Mouse (Mus musculus): ENCODE measurements around the gene Cdh5. TPM values are rescaled to one million over a fixed set of nuclear protein-coding genes. Genes with fewer than 3 reads are reported as not detected.

The Cdh5 gene
- polyA plus RNA-seq (2015; fragmentation: Nextera tagmentation; extraction: Ambion mirVana): 8.7 and 10.2 TPM in 2 replicates

- Histone ChIP-seq H3K9me3 (replicated peaks; ENCODE audit: control insufficient read depth, low read length) (no peaks in the 10 kb centered on the region), H3K27me3 (ENCODE audit: control insufficient read depth, insufficient read depth, low read depth, low read length) (no peaks in the 10 kb centered on the region), H3K4me2 (ENCODE audit: low read depth, low read length) (no peak within 1 kb of the TSS), H3K4me1 (ENCODE audit: control insufficient read depth, low read depth, low read length) (peaks cover 2% of the 10 kb centered on the region; the same call in 1 of the 2 replicates), H3K36me3 (ENCODE audit: control insufficient read depth, insufficient read depth) (no peaks in the 10 kb centered on the region), H3K4me3 (ENCODE audit: low read depth, low read length) (peak within 1 kb of the TSS; percentile 12), H3K27ac (ENCODE audit: low read length) (no peak within 1 kb of the TSS), H3K9ac (ENCODE audit: low read depth, low read length) (no peak within 1 kb of the TSS)
- WGBS (ENCODE audit: insufficient replicate concordance): 31% methylated on average over 8 of the region's 8 CpGs
- peak; percentile 50 for ATAC-seq (ENCODE audit: low read depth)
These were observed at the start of gene Cdh5 for GRCm38 (mm10) chr8:104101415-104101814. TSS of gene Cdh5 (plus strand) at chr8:104101625.

- Histone ChIP-seq H3K4me1 (ENCODE audit: control insufficient read depth, low read depth, low read length) (no peaks in the 10 kb centered on the region), H3K27me3 (ENCODE audit: control insufficient read depth, insufficient read depth, low read depth, low read length) (no peaks in the 10 kb centered on the region), H3K4me3 (ENCODE audit: low read depth, low read length) (no peak overlapping the region), H3K4me2 (ENCODE audit: low read depth, low read length) (no peak overlapping the region), H3K27ac (ENCODE audit: low read length) (no peak overlapping the region), H3K9ac (ENCODE audit: low read depth, low read length) (no peak overlapping the region), H3K9me3 (replicated peaks; ENCODE audit: control insufficient read depth, low read length) (no peaks in the 10 kb centered on the region), H3K36me3 (ENCODE audit: control insufficient read depth, insufficient read depth) (no peaks in the 10 kb centered on the region)
- no peak for ATAC-seq (ENCODE audit: low read depth)
- WGBS (ENCODE audit: insufficient replicate concordance): 51% methylated on average over 5 of the region's 5 CpGs
These were observed 41.5 kb upstream of the Cdh5 start for GRCm38 (mm10) chr8:104059922-104060321.

- Histone ChIP-seq H3K4me3 (ENCODE audit: low read depth, low read length) (no peak overlapping the region), H3K9ac (ENCODE audit: low read depth, low read length) (no peak overlapping the region), H3K4me1 (ENCODE audit: control insufficient read depth, low read depth, low read length) (no peaks in the 10 kb centered on the region), H3K36me3 (ENCODE audit: control insufficient read depth, insufficient read depth) (no peaks in the 10 kb centered on the region), H3K27me3 (ENCODE audit: control insufficient read depth, insufficient read depth, low read depth, low read length) (no peaks in the 10 kb centered on the region), H3K27ac (ENCODE audit: low read length) (no peak overlapping the region), H3K4me2 (ENCODE audit: low read depth, low read length) (no peak overlapping the region), H3K9me3 (replicated peaks; ENCODE audit: control insufficient read depth, low read length) (no peaks in the 10 kb centered on the region)
- no peak for ATAC-seq (ENCODE audit: low read depth)
- WGBS (ENCODE audit: insufficient replicate concordance): 60% methylated on average over 7 of the region's 7 CpGs
These were observed 41.0 kb upstream of the Cdh5 start for GRCm38 (mm10) chr8:104060446-104060845.

GRCm38 (mm10) chr8:104061048-104061988, 40.1 kb upstream of the Cdh5 start:
- WGBS (ENCODE audit: insufficient replicate concordance): 51% methylated on average over 6 of the region's 6 CpGs
- no peak overlapping the region for H3K9ac ChIP-seq (ENCODE audit: low read depth, low read length)
- no peaks in the 10 kb centered on the region for H3K36me3 ChIP-seq (ENCODE audit: control insufficient read depth, insufficient read depth)
- no peak for ATAC-seq (ENCODE audit: low read depth)
- H3K27me3 ChIP-seq (ENCODE audit: control insufficient read depth, insufficient read depth, low read depth, low read length): no peaks in the 10 kb centered on the region
- H3K4me1 ChIP-seq (ENCODE audit: control insufficient read depth, low read depth, low read length): no peaks in the 10 kb centered on the region
- no peak overlapping the region for H3K4me3 ChIP-seq (ENCODE audit: low read depth, low read length)
- no peaks in the 10 kb centered on the region for H3K9me3 ChIP-seq (replicated peaks; ENCODE audit: control insufficient read depth, low read length)
- H3K27ac ChIP-seq (ENCODE audit: low read length): no peak overlapping the region
- H3K4me2 ChIP-seq (ENCODE audit: low read depth, low read length): no peak overlapping the region

GRCm38 (mm10) chr8:104061989-104062820, 39.2 kb upstream of the Cdh5 start:
- Histone ChIP-seq H3K36me3 (ENCODE audit: control insufficient read depth, insufficient read depth) (no peaks in the 10 kb centered on the region), H3K27me3 (ENCODE audit: control insufficient read depth, insufficient read depth, low read depth, low read length) (no peaks in the 10 kb centered on the region), H3K9me3 (replicated peaks; ENCODE audit: control insufficient read depth, low read length) (no peaks in the 10 kb centered on the region), H3K27ac (ENCODE audit: low read length) (no peak overlapping the region), H3K4me2 (ENCODE audit: low read depth, low read length) (no peak overlapping the region), H3K4me3 (ENCODE audit: low read depth, low read length) (no peak overlapping the region), H3K4me1 (ENCODE audit: control insufficient read depth, low read depth, low read length) (no peaks in the 10 kb centered on the region), H3K9ac (ENCODE audit: low read depth, low read length) (no peak overlapping the region)
- WGBS (ENCODE audit: insufficient replicate concordance): 63% methylated on average over 15 of the region's 15 CpGs
- no peak for ATAC-seq (ENCODE audit: low read depth)

- no peaks in the 10 kb centered on the region for H3K9me3 ChIP-seq (replicated peaks; ENCODE audit: control insufficient read depth, low read length)
- no peaks in the 10 kb centered on the region for H3K36me3 ChIP-seq (ENCODE audit: control insufficient read depth, insufficient read depth)
- no peaks in the 10 kb centered on the region for H3K27me3 ChIP-seq (ENCODE audit: control insufficient read depth, insufficient read depth, low read depth, low read length)
- H3K27ac ChIP-seq (ENCODE audit: low read length): no peak overlapping the region
- no peak overlapping the region for H3K4me2 ChIP-seq (ENCODE audit: low read depth, low read length)
- ATAC-seq (ENCODE audit: low read depth): no peak
- 66% methylated on average over 7 of the region's 7 CpGs for whole genome bisulfite sequencing (ENCODE audit: insufficient replicate concordance)
- no peak overlapping the region for H3K4me3 ChIP-seq (ENCODE audit: low read depth, low read length)
- no peaks in the 10 kb centered on the region for H3K4me1 ChIP-seq (ENCODE audit: control insufficient read depth, low read depth, low read length)
- H3K9ac ChIP-seq (ENCODE audit: low read depth, low read length): no peak overlapping the region
These were observed 36.2 kb upstream of the Cdh5 start for GRCm38 (mm10) chr8:104065223-104065622.

GRCm38 (mm10) chr8:104065906-104066518, 35.4 kb upstream of the Cdh5 start:
- Histone ChIP-seq H3K4me3 (ENCODE audit: low read depth, low read length) (no peak overlapping the region), H3K27ac (ENCODE audit: low read length) (no peak overlapping the region), H3K9me3 (replicated peaks; ENCODE audit: control insufficient read depth, low read length) (no peaks in the 10 kb centered on the region), H3K4me2 (ENCODE audit: low read depth, low read length) (no peak overlapping the region), H3K9ac (ENCODE audit: low read depth, low read length) (no peak overlapping the region), H3K36me3 (ENCODE audit: control insufficient read depth, insufficient read depth) (no peaks in the 10 kb centered on the region), H3K27me3 (ENCODE audit: control insufficient read depth, insufficient read depth, low read depth, low read length) (no peaks in the 10 kb centered on the region), H3K4me1 (ENCODE audit: control insufficient read depth, low read depth, low read length) (no peaks in the 10 kb centered on the region)
- no peak for ATAC-seq (ENCODE audit: low read depth)
- 69% methylated on average over 9 of the region's 9 CpGs for WGBS (ENCODE audit: insufficient replicate concordance)

GRCm38 (mm10) chr8:104067390-104067925, 34.0 kb upstream of the Cdh5 start:
- Histone ChIP-seq H3K27me3 (ENCODE audit: control insufficient read depth, insufficient read depth, low read depth, low read length) (no peaks in the 10 kb centered on the region), H3K9me3 (replicated peaks; ENCODE audit: control insufficient read depth, low read length) (no peaks in the 10 kb centered on the region), H3K27ac (ENCODE audit: low read length) (no peak overlapping the region), H3K4me2 (ENCODE audit: low read depth, low read length) (no peak overlapping the region), H3K9ac (ENCODE audit: low read depth, low read length) (no peak overlapping the region), H3K4me3 (ENCODE audit: low read depth, low read length) (no peak overlapping the region), H3K36me3 (ENCODE audit: control insufficient read depth, insufficient read depth) (no peaks in the 10 kb centered on the region), H3K4me1 (ENCODE audit: control insufficient read depth, low read depth, low read length) (no peaks in the 10 kb centered on the region)
- no peak for ATAC-seq (ENCODE audit: low read depth)
- 69% methylated on average over 12 of the region's 12 CpGs for WGBS (ENCODE audit: insufficient replicate concordance)
